Mouse (Mus musculus): ENCODE measurements around the gene Ifnl3. TPM values are rescaled to one million over a fixed set of nuclear protein-coding genes. Genes with fewer than 3 reads are reported as not detected.
"Not testable (repeated sequence)": the region's sequence is repeated elsewhere in the genome, so short reads cannot be mapped to it uniquely, and the experiment has no call there.

The Ifnl3 gene
- not detected in 2 replicates for polyA plus RNA-seq (2015; fragmentation: Nextera tagmentation; extraction: Ambion mirVana)

- H3K36me3 ChIP-seq (ENCODE audit: control insufficient read depth, insufficient read depth, low read length); H3K9ac ChIP-seq (ENCODE audit: low read depth, low read length); ATAC-seq; H3K27me3 ChIP-seq (replicated peaks; ENCODE audit: control insufficient read depth, insufficient read depth, low read length); H3K27ac ChIP-seq (ENCODE audit: low read depth, low read length); H3K4me1 ChIP-seq (ENCODE audit: control insufficient read depth, insufficient read depth, low read depth, low read length); H3K4me3 ChIP-seq (ENCODE audit: low read length); H3K9me3 ChIP-seq (ENCODE audit: control insufficient read depth, low read length); H3K4me2 ChIP-seq (ENCODE audit: low read length): not testable (repeated sequence)
- 79% methylated on average over 5 of the region's 6 CpGs for WGBS
Measured at GRCm38 (mm10) chr7:28522536-28522935, at the start of gene Ifnl3. Gene Ifnl3, plus strand, starts transcription at chr7:28522836.

GRCm38 (mm10) chr7:28476191-28476590 is 46.4 kb upstream of the Ifnl3 start:
- Histone ChIP-seq H3K4me3 (ENCODE audit: low read length) (no peak overlapping the region), H3K4me2 (ENCODE audit: low read length) (no peak overlapping the region), H3K9ac (ENCODE audit: low read depth, low read length) (no peak overlapping the region), H3K4me1 (ENCODE audit: control insufficient read depth, insufficient read depth, low read depth, low read length) (no peaks in the 10 kb centered on the region), H3K27ac (ENCODE audit: low read depth, low read length) (no peak overlapping the region), H3K36me3 (ENCODE audit: control insufficient read depth, insufficient read depth, low read length) (no peaks in the 10 kb centered on the region), H3K9me3 (ENCODE audit: control insufficient read depth, low read length) (no peaks in the 10 kb centered on the region), H3K27me3 (replicated peaks; ENCODE audit: control insufficient read depth, insufficient read depth, low read length) (no peaks in the 10 kb centered on the region)
- ATAC-seq: no peak
- 89% methylated on average over 6 of the region's 6 CpGs for WGBS

GRCm38 (mm10) chr7:28477363-28477762 is 45.3 kb upstream of the Ifnl3 start:
- no peaks in the 10 kb centered on the region for H3K36me3 ChIP-seq (ENCODE audit: control insufficient read depth, insufficient read depth, low read length)
- ATAC-seq: no peak
- H3K4me3 ChIP-seq (ENCODE audit: low read length): no peak overlapping the region
- 87% methylated on average over 5 of the region's 5 CpGs for WGBS
- H3K27ac ChIP-seq (ENCODE audit: low read depth, low read length): no peak overlapping the region
- no peak overlapping the region for H3K4me2 ChIP-seq (ENCODE audit: low read length)
- H3K4me1 ChIP-seq (ENCODE audit: control insufficient read depth, insufficient read depth, low read depth, low read length): no peaks in the 10 kb centered on the region
- no peaks in the 10 kb centered on the region for H3K9me3 ChIP-seq (ENCODE audit: control insufficient read depth, low read length)
- H3K27me3 ChIP-seq (replicated peaks; ENCODE audit: control insufficient read depth, insufficient read depth, low read length): no peaks in the 10 kb centered on the region
- no peak overlapping the region for H3K9ac ChIP-seq (ENCODE audit: low read depth, low read length)

- no peaks in the 10 kb centered on the region for H3K4me1 ChIP-seq (ENCODE audit: control insufficient read depth, insufficient read depth, low read depth, low read length)
Measured at GRCm38 (mm10) chr7:28478854-28479253, 43.8 kb upstream of the Ifnl3 start.

GRCm38 (mm10) chr7:28482854-28483253 is 39.8 kb upstream of the Ifnl3 start:
- Histone ChIP-seq H3K36me3 (ENCODE audit: control insufficient read depth, insufficient read depth, low read length) (no peaks in the 10 kb centered on the region), H3K9me3 (ENCODE audit: control insufficient read depth, low read length) (no peaks in the 10 kb centered on the region), H3K9ac (ENCODE audit: low read depth, low read length) (no peak overlapping the region), H3K4me2 (ENCODE audit: low read length) (no peak overlapping the region), H3K27me3 (replicated peaks; ENCODE audit: control insufficient read depth, insufficient read depth, low read length) (no peaks in the 10 kb centered on the region), H3K4me1 (ENCODE audit: control insufficient read depth, insufficient read depth, low read depth, low read length) (peaks cover under 1% of the 10 kb centered on the region), H3K4me3 (ENCODE audit: low read length) (no peak overlapping the region), H3K27ac (ENCODE audit: low read depth, low read length) (no peak overlapping the region)
- ATAC-seq: no peak
- WGBS: 79% methylated on average over 11 of the region's 11 CpGs

More at GRCm38 (mm10) chr7:28478854-28479253, 43.8 kb upstream of the Ifnl3 start:
- ATAC-seq: no peak
- WGBS: 6% methylated on average over 8 of the region's 8 CpGs
- H3K36me3 ChIP-seq (ENCODE audit: control insufficient read depth, insufficient read depth, low read length): no peaks in the 10 kb centered on the region
- no peak overlapping the region for H3K4me3 ChIP-seq (ENCODE audit: low read length)
- H3K9me3 ChIP-seq (ENCODE audit: control insufficient read depth, low read length): no peaks in the 10 kb centered on the region
- H3K9ac ChIP-seq (ENCODE audit: low read depth, low read length): no peak overlapping the region
- no peak overlapping the region for H3K27ac ChIP-seq (ENCODE audit: low read depth, low read length)
- H3K27me3 ChIP-seq (replicated peaks; ENCODE audit: control insufficient read depth, insufficient read depth, low read length): no peaks in the 10 kb centered on the region
- no peak overlapping the region for H3K4me2 ChIP-seq (ENCODE audit: low read length)

- Histone ChIP-seq H3K27ac (ENCODE audit: low read depth, low read length) (no peak overlapping the region), H3K9ac (ENCODE audit: low read depth, low read length) (no peak overlapping the region), H3K36me3 (ENCODE audit: control insufficient read depth, insufficient read depth, low read length) (no peaks in the 10 kb centered on the region), H3K4me3 (ENCODE audit: low read length) (no peak overlapping the region), H3K9me3 (ENCODE audit: control insufficient read depth, low read length) (no peaks in the 10 kb centered on the region), H3K4me2 (ENCODE audit: low read length) (no peak overlapping the region), H3K27me3 (replicated peaks; ENCODE audit: control insufficient read depth, insufficient read depth, low read length) (peaks cover 3% of the 10 kb centered on the region; the same call in 1 of the 2 replicates), H3K4me1 (ENCODE audit: control insufficient read depth, insufficient read depth, low read depth, low read length) (peaks cover 5% of the 10 kb centered on the region)
- 28% methylated on average over 4 of the region's 4 CpGs for WGBS
- no peak for ATAC-seq
Measured at GRCm38 (mm10) chr7:28484192-28484591, 38.4 kb upstream of the Ifnl3 start.

GRCm38 (mm10) chr7:28488030-28488491 is 34.6 kb upstream of the Ifnl3 start:
- H3K36me3 ChIP-seq (ENCODE audit: control insufficient read depth, insufficient read depth, low read length): no peaks in the 10 kb centered on the region
- H3K4me2 ChIP-seq (ENCODE audit: low read length): peak overlapping the region; percentile 58
- peak overlapping the region; percentile 35 for H3K4me3 ChIP-seq (ENCODE audit: low read length)
- no peak overlapping the region for H3K27ac ChIP-seq (ENCODE audit: low read depth, low read length)
- ATAC-seq: no peak
- H3K9ac ChIP-seq (ENCODE audit: low read depth, low read length): peak overlapping the region; percentile 44
- H3K27me3 ChIP-seq (replicated peaks; ENCODE audit: control insufficient read depth, insufficient read depth, low read length): peaks cover 3% of the 10 kb centered on the region; the same call in 1 of the 2 replicates
- H3K9me3 ChIP-seq (ENCODE audit: control insufficient read depth, low read length): no peaks in the 10 kb centered on the region
- WGBS: 6% methylated on average over 16 of the region's 16 CpGs
- peaks cover 5% of the 10 kb centered on the region for H3K4me1 ChIP-seq (ENCODE audit: control insufficient read depth, insufficient read depth, low read depth, low read length)

GRCm38 (mm10) chr7:28490410-28490809 is 32.2 kb upstream of the Ifnl3 start:
- no peak overlapping the region for H3K4me3 ChIP-seq (ENCODE audit: low read length)
- no peaks in the 10 kb centered on the region for H3K36me3 ChIP-seq (ENCODE audit: control insufficient read depth, insufficient read depth, low read length)
- no peak overlapping the region for H3K9ac ChIP-seq (ENCODE audit: low read depth, low read length)
- H3K27ac ChIP-seq (ENCODE audit: low read depth, low read length): no peak overlapping the region
- peaks cover 3% of the 10 kb centered on the region; the same call in 1 of the 2 replicates for H3K27me3 ChIP-seq (replicated peaks; ENCODE audit: control insufficient read depth, insufficient read depth, low read length)
- peak; percentile 69; the same call in 1 of the 2 replicates for ATAC-seq
- H3K4me2 ChIP-seq (ENCODE audit: low read length): peak overlapping the region; percentile 15
- WGBS: 4% methylated on average over 10 of the region's 10 CpGs
- peaks cover 5% of the 10 kb centered on the region for H3K4me1 ChIP-seq (ENCODE audit: control insufficient read depth, insufficient read depth, low read depth, low read length)
- H3K9me3 ChIP-seq (ENCODE audit: control insufficient read depth, low read length): no peaks in the 10 kb centered on the region

- no peaks in the 10 kb centered on the region for H3K36me3 ChIP-seq (ENCODE audit: control insufficient read depth, insufficient read depth, low read length)
- WGBS: 29% methylated on average over 14 of the region's 14 CpGs
- no peak for ATAC-seq
- no peak overlapping the region for H3K9ac ChIP-seq (ENCODE audit: low read depth, low read length)
- no peaks in the 10 kb centered on the region for H3K9me3 ChIP-seq (ENCODE audit: control insufficient read depth, low read length)
- H3K4me1 ChIP-seq (ENCODE audit: control insufficient read depth, insufficient read depth, low read depth, low read length): peaks cover 5% of the 10 kb centered on the region
- no peak overlapping the region; the same call in 1 of the 2 replicates for H3K4me3 ChIP-seq (ENCODE audit: low read length)
- peak overlapping the region; percentile 15 for H3K4me2 ChIP-seq (ENCODE audit: low read length)
- no peak overlapping the region for H3K27ac ChIP-seq (ENCODE audit: low read depth, low read length)
- H3K27me3 ChIP-seq (replicated peaks; ENCODE audit: control insufficient read depth, insufficient read depth, low read length): peaks cover 3% of the 10 kb centered on the region; the same call in 1 of the 2 replicates
Measured at GRCm38 (mm10) chr7:28490903-28491302, 31.7 kb upstream of the Ifnl3 start.
